Mouse (Mus musculus) midbrain, embryonic 13.5 days (tissue): ENCODE results near the gene Wwp2. TPM values are rescaled to one million over a fixed set of nuclear protein-coding genes. Genes with fewer than 3 reads are reported as not detected.

Experiments
- ATAC-seq: fragments of 200-750 bp; cut with Nextera tagmentation; 2 replicates; pipeline ENCODE4 v1.8.0; 2017; ENCODE audit warnings: mild to moderate bottlenecking, moderate TSS enrichment, moderate library complexity
- H3K27ac ChIP-seq: fragments of 300-500 bp; sonication (generic); 2 replicates; pipeline ENCODE4 v1.5.1; 2015; ENCODE audit warnings: inconsistent platforms, mild to moderate bottlenecking, moderate library complexity
- H3K27me3 ChIP-seq: fragments of 300-500 bp; sonication (generic); 2 replicates; pipeline ENCODE4 v1.6.1; 2015; ENCODE audit warnings: mild to moderate bottlenecking, inconsistent platforms
- H3K36me3 ChIP-seq: fragments of 300-500 bp; sonication (generic); 2 replicates; pipeline ENCODE4 v1.6.1; 2015; ENCODE audit warnings: mild to moderate bottlenecking, inconsistent platforms
- H3K4me1 ChIP-seq: fragments of 300-500 bp; sonication (generic); replicated peaks from 2 replicates; pipeline ENCODE4 v1.6.1; 2015; ENCODE audit warnings: inconsistent platforms
- H3K4me2 ChIP-seq: fragments of 300-500 bp; sonication (generic); replicated peaks from 2 replicates; pipeline ENCODE4 v1.6.1; 2015; ENCODE audit warnings: moderate library complexity, mild to moderate bottlenecking, inconsistent platforms
- H3K4me3 ChIP-seq: fragments of 300-500 bp; sonication (generic); replicated peaks from 2 replicates; pipeline ENCODE4 v1.5.1; 2015; ENCODE audit warnings: mild to moderate bottlenecking, inconsistent platforms
- H3K9ac ChIP-seq: fragments of 300-500 bp; sonication (generic); replicated peaks from 2 replicates; pipeline ENCODE4 v1.6.1; 2015; ENCODE audit warnings: mild to moderate bottlenecking, inconsistent platforms
- H3K9me3 ChIP-seq: fragments of 300-500 bp; sonication (generic); 2 replicates; pipeline ENCODE4 v1.6.1; 2016; ENCODE audit warnings: mild to moderate bottlenecking, inconsistent platforms
- WGBS: fragments of 180-500 bp; shearing (Covaris S2); methylation state at CpG from one replicate; pipeline ENCODE4 v1.1.7; 2015; 5-methylcytosine and 5-hydroxymethylcytosine counted together
- polyA plus RNA-seq: library from polyadenylated mRNA; unstranded; fragments of >200 nt; fragmentation: Nextera tagmentation; extraction: Ambion mirVana; gene quantifications from 2 replicates; pipeline ENCODE4 v1.2.1, GENCODE M21; 2015

The Wwp2 gene
- polyA plus RNA-seq, 1 experiment from 2014 or later, result 48.9 TPM

- Histone ChIP-seq H3K27ac (0 out of 2 replicates have a peak overlapping the region, but pooled peaks have one; percentile 39), H3K4me2 (no peak overlapping the region), H3K9me3 (no peaks in the 10 kb centered on the region), H3K36me3 (peaks cover 13% of the 10 kb centered on the region), H3K27me3 (no peaks in the 10 kb centered on the region), H3K4me1 (peaks cover 12% of the 10 kb centered on the region), H3K4me3 (no peak overlapping the region), H3K9ac (no peak overlapping the region)
- 95% methylated on average over 8 of the region's 8 CpGs for WGBS
- no peak for ATAC-seq
Measured at GRCm38 (mm10) chr8:107502407-107502806, 66.2 kb downstream of the Wwp2 start.

- Histone ChIP-seq H3K4me1 (peaks cover 12% of the 10 kb centered on the region), H3K27ac (peak overlapping the region; percentile 39; the same call in 1 of the 2 replicates), H3K9me3 (no peaks in the 10 kb centered on the region), H3K27me3 (no peaks in the 10 kb centered on the region), H3K4me3 (no peak overlapping the region), H3K36me3 (peaks cover 17% of the 10 kb centered on the region), H3K9ac (no peak overlapping the region), H3K4me2 (no peak overlapping the region)
- 64% methylated on average over 3 of the region's 3 CpGs for WGBS
- no peak for ATAC-seq
Measured at GRCm38 (mm10) chr8:107502922-107503321, 66.8 kb downstream of the Wwp2 start.

DNA sequence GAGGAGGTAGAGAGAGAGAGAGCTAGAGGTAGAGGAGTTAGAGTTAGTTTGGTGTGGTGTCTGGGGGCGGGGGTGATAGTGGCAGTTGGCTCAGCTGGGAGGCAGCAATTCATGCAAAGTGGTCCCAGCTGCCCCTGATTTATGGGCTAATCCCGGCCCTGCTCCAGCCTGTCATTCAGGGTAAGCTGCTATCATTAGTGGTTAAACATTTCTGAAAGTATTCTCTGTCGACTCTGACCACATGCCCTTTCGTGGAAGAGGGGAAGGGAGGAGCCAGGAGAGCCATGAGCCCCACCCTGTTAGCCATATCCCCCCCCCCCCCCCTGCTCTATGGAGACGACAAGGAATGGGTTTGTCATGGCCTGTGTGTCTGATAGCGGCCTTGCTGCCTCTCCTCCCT lies 67.2 kb downstream of the Wwp2 start:
- H3K4me1 ChIP-seq, result peaks cover 12% of the 10 kb centered on the region
- H3K36me3 ChIP-seq, result peaks cover 21% of the 10 kb centered on the region
- no peaks in the 10 kb centered on the region for H3K27me3 ChIP-seq
- WGBS, result 11% methylated on average over 6 of the region's 6 CpGs
- no peaks in the 10 kb centered on the region for H3K9me3 ChIP-seq
- ATAC-seq, result peak; percentile 62; the same call in 1 of the 2 replicates
- no peak overlapping the region for H3K4me3 ChIP-seq
- H3K4me2 ChIP-seq, result no peak overlapping the region
- H3K9ac ChIP-seq, result no peak overlapping the region
- H3K27ac ChIP-seq, result no peak overlapping the region

DNA sequence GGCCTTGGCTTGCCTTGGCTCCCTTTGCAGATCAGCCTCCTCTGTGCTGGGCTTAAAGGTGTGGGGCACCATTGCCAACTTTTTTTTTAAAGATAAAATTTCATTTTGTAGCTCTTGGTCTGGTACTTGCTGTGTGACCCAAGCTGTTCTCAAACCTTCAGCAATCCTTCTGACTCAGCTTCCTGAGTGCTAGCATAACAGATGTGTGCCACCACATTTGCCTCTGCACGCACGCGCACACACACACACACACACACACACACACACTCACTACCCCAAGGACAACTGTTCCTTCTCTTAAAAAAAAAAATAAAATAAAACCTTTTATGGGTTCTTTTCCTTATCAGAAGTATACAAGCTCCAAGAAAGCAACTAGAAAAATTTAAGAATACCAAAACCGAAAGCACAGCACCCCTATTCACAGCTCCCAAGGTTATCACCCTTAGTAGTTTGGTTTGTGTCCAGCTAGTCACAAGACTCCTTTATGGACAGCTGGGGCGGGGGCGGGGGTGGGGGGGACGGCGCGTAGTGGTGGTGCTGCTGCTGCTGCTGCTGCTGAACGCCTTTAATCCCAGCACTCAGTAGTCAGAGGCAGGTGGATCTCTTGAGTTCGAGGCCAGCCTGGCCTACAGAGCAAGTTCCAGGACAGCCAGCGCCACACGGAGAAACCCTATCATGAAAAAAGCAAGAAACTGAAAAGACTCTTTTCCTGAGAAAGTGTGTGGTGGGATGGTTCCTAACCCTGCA lies 68.2 kb downstream of the Wwp2 start:
- no peak overlapping the region for H3K4me2 ChIP-seq
- H3K9me3 ChIP-seq, result no peaks in the 10 kb centered on the region
- H3K4me3 ChIP-seq, result no peak overlapping the region
- H3K36me3 ChIP-seq, result peaks cover 21% of the 10 kb centered on the region
- H3K9ac ChIP-seq, result no peak overlapping the region
- no peak overlapping the region for H3K27ac ChIP-seq
- whole genome bisulfite sequencing, result 88% methylated on average over 13 of the region's 13 CpGs
- H3K4me1 ChIP-seq, result peaks cover 12% of the 10 kb centered on the region
- H3K27me3 ChIP-seq, result no peaks in the 10 kb centered on the region
- no peak for ATAC-seq

DNA sequence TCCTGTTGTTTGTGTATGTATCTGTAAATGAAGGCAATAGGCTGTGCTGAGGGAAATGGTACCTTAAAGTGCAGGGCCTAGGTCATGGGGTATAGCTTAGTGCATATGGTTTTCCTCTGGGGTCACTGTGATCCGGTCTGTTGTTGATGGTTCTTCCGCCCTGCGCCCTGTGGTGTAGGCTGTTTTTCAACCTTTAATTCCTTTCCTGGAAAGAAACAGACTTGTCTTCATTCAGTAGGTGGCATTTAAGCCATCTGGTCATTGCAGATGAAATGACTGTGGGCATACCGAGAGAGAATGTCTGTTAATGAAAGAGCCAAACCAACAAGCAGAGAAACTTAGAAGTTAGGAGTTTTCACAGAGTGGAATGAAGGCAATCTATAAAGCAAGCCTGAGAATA lies 69.1 kb downstream of the Wwp2 start:
- ATAC-seq, result no peak
- no peaks in the 10 kb centered on the region for H3K9me3 ChIP-seq
- H3K4me2 ChIP-seq, result no peak overlapping the region
- WGBS, result 84% methylated on average over 4 of the region's 4 CpGs
- H3K9ac ChIP-seq, result no peak overlapping the region
- H3K4me1 ChIP-seq, result peaks cover 12% of the 10 kb centered on the region
- no peak overlapping the region for H3K27ac ChIP-seq
- peaks cover 21% of the 10 kb centered on the region for H3K36me3 ChIP-seq
- no peaks in the 10 kb centered on the region for H3K27me3 ChIP-seq
- no peak overlapping the region for H3K4me3 ChIP-seq

- no peaks in the 10 kb centered on the region for H3K9me3 ChIP-seq
- ATAC-seq, result no peak
- H3K36me3 ChIP-seq, result peaks cover 21% of the 10 kb centered on the region
- WGBS, result 100% methylated on average over 1 of the region's 1 CpGs
- peaks cover 12% of the 10 kb centered on the region for H3K4me1 ChIP-seq
- no peak overlapping the region for H3K4me2 ChIP-seq
- H3K27me3 ChIP-seq, result no peaks in the 10 kb centered on the region
- H3K4me3 ChIP-seq, result no peak overlapping the region
- no peak overlapping the region for H3K9ac ChIP-seq
- H3K27ac ChIP-seq, result no peak overlapping the region
Measured at GRCm38 (mm10) chr8:107507019-107507418, 70.9 kb downstream of the Wwp2 start.

- no peaks in the 10 kb centered on the region for H3K9me3 ChIP-seq
- peaks cover 21% of the 10 kb centered on the region for H3K36me3 ChIP-seq
- no peak overlapping the region for H3K4me2 ChIP-seq
- no peak overlapping the region for H3K4me3 ChIP-seq
- H3K9ac ChIP-seq, result no peak overlapping the region
- 91% methylated on average over 5 of the region's 5 CpGs for WGBS
- H3K27me3 ChIP-seq, result no peaks in the 10 kb centered on the region
- H3K27ac ChIP-seq, result no peak overlapping the region
- no peak for ATAC-seq
- H3K4me1 ChIP-seq, result no peaks in the 10 kb centered on the region
Measured at GRCm38 (mm10) chr8:107510204-107510603, 74.0 kb downstream of the Wwp2 start.

DNA sequence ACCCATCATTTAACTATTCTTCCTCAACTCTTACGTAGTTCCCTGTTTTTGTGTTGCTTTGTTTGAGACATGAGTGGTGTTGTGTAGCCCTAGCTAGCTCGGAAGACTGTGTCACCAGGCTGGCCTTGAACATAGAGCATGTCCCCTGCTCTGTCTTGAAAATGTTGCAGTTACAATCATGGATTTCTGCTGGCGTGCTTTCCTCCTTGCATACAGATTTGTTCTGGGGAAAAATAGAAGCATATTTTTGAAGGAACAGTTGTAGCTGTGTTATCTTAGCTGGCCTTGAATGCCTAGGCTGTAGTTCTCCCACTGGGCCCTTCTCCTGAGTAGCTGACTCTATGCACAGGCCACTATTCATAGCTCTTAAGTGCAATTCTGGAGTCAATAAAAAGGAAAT lies 74.6 kb downstream of the Wwp2 start:
- Histone ChIP-seq H3K27me3 (no peaks in the 10 kb centered on the region), H3K9ac (no peak overlapping the region), H3K4me1 (no peaks in the 10 kb centered on the region), H3K36me3 (peaks cover 21% of the 10 kb centered on the region), H3K4me3 (no peak overlapping the region), H3K9me3 (no peaks in the 10 kb centered on the region), H3K27ac (no peak overlapping the region), H3K4me2 (no peak overlapping the region)
- ATAC-seq, result no peak
- 95% methylated on average over 3 of the region's 3 CpGs for WGBS

DNA sequence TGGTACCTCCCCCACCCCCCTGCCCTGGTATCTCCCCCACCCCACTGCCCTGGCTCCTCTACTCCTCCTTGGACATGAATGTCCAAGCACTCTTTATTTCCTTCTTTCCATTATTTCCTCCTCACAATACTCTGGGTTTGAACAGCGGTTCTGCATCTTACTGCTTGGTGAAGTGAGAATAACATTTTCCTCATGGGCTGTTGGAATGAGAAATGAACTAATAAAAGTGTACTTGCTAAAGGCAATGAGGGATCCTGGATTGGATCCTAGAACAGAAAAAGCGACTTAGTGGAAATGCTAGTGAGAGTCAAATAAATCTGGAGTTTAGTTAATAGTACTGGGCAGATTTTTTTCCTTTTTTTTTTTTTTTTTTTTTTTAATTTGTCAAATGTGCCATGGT lies 77.1 kb downstream of the Wwp2 start:
- 78% methylated on average over 2 of the region's 2 CpGs for WGBS
- no peak overlapping the region for H3K4me2 ChIP-seq
- ATAC-seq, result no peak

DNA sequence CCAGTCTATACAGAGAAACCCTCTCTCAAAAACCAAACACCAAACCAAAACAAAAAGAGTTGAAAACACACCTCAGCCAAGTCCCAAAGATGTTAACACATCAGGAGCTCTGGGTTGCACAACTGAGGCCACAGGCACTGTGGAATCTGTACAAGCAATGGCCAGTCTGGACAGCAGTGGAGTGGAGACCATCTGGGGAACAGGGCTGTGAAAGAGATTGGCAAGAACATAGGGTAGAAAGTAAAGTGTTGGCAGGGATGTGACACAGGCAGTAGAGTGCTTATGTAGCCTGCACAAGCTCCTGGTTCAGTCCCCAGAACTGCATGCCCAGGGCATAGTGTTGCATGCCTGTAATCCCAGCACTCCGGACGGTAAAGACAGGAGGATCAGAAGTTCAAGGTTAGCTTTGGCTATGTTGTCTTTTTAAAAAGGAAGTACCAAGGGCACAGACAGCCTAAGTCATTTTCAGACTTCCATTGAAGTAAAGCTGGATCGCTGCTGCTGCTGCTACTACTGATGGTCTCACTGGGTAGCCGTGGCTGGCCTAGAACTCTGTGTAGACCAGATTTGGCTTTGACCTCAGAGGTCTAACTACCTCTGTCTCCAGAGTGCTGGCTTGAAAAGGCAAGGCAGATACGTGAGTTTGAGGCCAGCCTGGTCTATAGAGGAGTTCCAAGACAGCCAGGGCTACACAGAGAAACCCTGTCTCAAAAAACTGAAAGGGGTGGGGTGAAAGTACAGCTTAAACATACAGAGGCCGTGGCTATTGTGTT lies 79.0 kb downstream of the Wwp2 start:
- H3K4me1 ChIP-seq, result no peaks in the 10 kb centered on the region
- no peaks in the 10 kb centered on the region for H3K27me3 ChIP-seq
- H3K4me3 ChIP-seq, result no peak overlapping the region
- no peak overlapping the region for H3K27ac ChIP-seq
- no peak overlapping the region for H3K4me2 ChIP-seq
- H3K36me3 ChIP-seq, result peaks cover 14% of the 10 kb centered on the region
- no peak for ATAC-seq
- H3K9me3 ChIP-seq, result no peaks in the 10 kb centered on the region
- WGBS, result 92% methylated on average over 6 of the region's 6 CpGs
- H3K9ac ChIP-seq, result no peak overlapping the region

More for the DNA sequence above, 77.1 kb downstream of the Wwp2 start:
- H3K27me3 ChIP-seq, result no peaks in the 10 kb centered on the region
- H3K9ac ChIP-seq, result no peak overlapping the region
- no peaks in the 10 kb centered on the region for H3K9me3 ChIP-seq
- H3K36me3 ChIP-seq, result peaks cover 9% of the 10 kb centered on the region
- no peaks in the 10 kb centered on the region for H3K4me1 ChIP-seq
- no peak overlapping the region for H3K4me3 ChIP-seq
- no peak overlapping the region for H3K27ac ChIP-seq

- no peak for ATAC-seq
- H3K9me3 ChIP-seq, result no peaks in the 10 kb centered on the region
- H3K4me3 ChIP-seq, result no peak overlapping the region
- H3K27me3 ChIP-seq, result no peaks in the 10 kb centered on the region
- H3K27ac ChIP-seq, result no peak overlapping the region
- 93% methylated on average over 5 of the region's 5 CpGs for WGBS
- no peak overlapping the region for H3K9ac ChIP-seq
- peaks cover 20% of the 10 kb centered on the region for H3K36me3 ChIP-seq
- no peaks in the 10 kb centered on the region for H3K4me1 ChIP-seq
- no peak overlapping the region for H3K4me2 ChIP-seq
Measured at GRCm38 (mm10) chr8:107518726-107519125, 82.6 kb downstream of the Wwp2 start.

DNA sequence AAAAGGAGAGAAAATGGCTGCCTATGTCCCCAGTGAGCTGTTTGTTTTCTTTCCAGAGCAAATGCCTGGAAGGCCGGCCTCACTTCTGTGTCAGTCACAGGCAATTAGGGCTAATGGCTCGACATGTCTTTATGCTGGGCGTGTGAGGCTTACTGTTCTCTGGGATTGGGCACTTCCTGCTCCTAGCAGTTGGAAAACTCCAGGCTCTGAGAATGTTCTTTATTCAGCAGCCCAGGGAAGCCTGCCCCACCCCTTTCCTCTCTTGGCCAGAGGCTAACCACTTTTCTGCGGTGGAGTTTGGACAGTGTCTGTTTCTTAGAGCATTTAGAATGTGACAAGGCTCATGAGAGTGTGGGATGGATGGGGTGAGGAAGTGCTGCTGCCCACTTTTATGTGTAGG lies 83.7 kb downstream of the Wwp2 start:
- H3K36me3 ChIP-seq, result peaks cover 20% of the 10 kb centered on the region
- H3K4me1 ChIP-seq, result no peaks in the 10 kb centered on the region
- H3K9me3 ChIP-seq, result no peaks in the 10 kb centered on the region
- no peak overlapping the region for H3K9ac ChIP-seq
- H3K4me3 ChIP-seq, result no peak overlapping the region
- H3K4me2 ChIP-seq, result no peak overlapping the region
- H3K27me3 ChIP-seq, result no peaks in the 10 kb centered on the region
- H3K27ac ChIP-seq, result 0 out of 2 replicates have a peak overlapping the region, but pooled peaks have one; percentile 17
- ATAC-seq, result no peak
- WGBS, result 55% methylated on average over 4 of the region's 4 CpGs
